Mouse (Mus musculus) activated CD4-positive, CD25-positive, alpha-beta regulatory T cell, adult 4 months (primary cell): ENCODE measurements around the gene Pih1d1. TPM values are rescaled to one million over a fixed set of nuclear protein-coding genes. Genes with fewer than 3 reads are reported as not detected.
A peak's percentile ranks its signal among the peaks of the same experiment; 100 is the strongest.
"Not testable (repeated sequence)": the region's sequence is repeated elsewhere in the genome, so short reads cannot be mapped to it uniquely, and the experiment has no call there.

ENCODE experiments used
- ATAC-seq: one replicate; pipeline ENCODE4 v1.8.0; 2017
- polyA plus RNA-seq, 2 experiments: library from polyadenylated mRNA; unstranded; fragments of 100-300 nt; shearing (Covaris generic); gene quantifications; one replicate each; pipeline ENCODE4 v1.2.1; 2017

Pih1d1 gene
- polyA plus RNA-seq, 2 experiments from 2014 or later: 44.4 to 53.0 TPM

GRCm38 (mm10) chr7:45148534-45149098, 5.5 kb upstream of the Pih1d1 start:
- no peak for ATAC-seq

GRCm38 (mm10) chr7:45149545-45149944, 4.6 kb upstream of the Pih1d1 start:
- no peak for ATAC-seq

- no peak for ATAC-seq
These were observed 3.8 kb upstream of the Pih1d1 start for GRCm38 (mm10) chr7:45150321-45150720.

DNA sequence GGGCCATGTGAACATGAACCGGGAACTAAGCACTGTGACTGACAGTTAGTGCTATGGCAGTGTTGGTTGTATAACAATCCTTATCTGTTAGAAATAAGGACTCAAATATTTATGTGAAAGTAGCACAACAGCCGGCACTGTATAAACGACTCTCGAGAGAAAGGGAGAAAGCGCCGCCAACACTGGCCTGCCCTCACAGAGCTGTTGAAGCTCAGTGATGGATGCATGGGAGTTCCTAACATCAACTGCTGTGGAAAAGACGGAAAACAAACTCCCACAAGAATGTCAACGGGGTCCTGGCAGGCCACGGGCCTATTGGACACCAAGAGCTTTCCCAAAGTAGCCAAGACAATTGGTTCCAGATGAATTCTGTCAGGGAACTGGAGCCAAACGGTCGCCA, 2.8 kb upstream of the Pih1d1 start:
- ATAC-seq: no peak

- ATAC-seq: not testable (repeated sequence)
These were observed 1.1 kb upstream of the Pih1d1 start for GRCm38 (mm10) chr7:45153052-45153451.

- ATAC-seq: no peak
These were observed 517 bp upstream of the Pih1d1 start for GRCm38 (mm10) chr7:45153586-45153985.

DNA sequence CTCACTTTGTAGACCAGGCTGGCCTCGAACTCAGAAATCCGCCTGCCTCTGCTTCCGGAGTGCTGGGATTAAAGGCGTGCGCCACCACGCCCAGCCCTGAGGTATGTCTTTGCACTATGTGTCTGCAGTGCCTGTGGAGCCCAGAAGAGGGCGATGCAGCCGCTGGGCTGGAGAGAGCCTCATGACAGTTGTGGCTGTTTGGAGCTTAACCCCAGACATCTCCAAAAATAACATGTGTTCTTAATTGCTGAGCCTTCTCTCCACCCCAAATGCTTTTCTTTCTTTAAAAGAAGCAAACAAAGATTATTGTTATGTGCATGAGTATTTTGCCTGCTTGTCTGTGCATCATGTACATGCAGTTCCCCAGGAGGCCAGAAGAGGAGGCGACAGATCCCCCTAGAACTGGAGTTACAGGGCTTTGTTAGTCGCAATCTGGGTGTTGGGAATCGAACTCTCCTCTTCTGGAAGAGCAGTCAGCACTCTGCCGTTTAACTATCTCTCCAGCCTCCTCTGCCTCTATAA, 951 bp downstream of the Pih1d1 start:
- no peak for ATAC-seq

DNA sequence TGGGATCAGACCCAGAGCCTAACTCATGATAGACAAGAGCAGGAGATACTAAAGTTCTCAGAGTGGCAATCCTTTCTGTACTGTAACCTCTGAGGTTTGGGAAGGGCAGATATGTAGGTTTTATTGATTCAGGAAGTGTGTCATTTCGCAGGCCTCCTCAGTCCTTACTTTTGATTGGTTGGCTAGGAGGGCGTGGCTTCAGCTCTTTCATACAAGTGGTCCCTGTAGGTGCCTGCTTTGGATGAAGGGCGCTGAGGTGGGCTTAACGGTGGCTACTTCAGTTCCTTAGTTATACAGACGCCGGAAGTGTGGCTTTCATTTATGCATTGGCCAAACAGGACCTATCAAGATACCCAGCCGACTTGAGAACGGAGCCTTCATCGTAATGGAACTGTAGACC, 1.5 kb downstream of the Pih1d1 start:
- ATAC-seq: no peak

GRCm38 (mm10) chr7:45156206-45156605, 2.1 kb downstream of the Pih1d1 start:
- no peak for ATAC-seq

- ATAC-seq: no peak
These were observed 3.4 kb downstream of the Pih1d1 start for GRCm38 (mm10) chr7:45157459-45157858.

GRCm38 (mm10) chr7:45158991-45159390, 4.9 kb downstream of the Pih1d1 start:
- no peak for ATAC-seq

DNA sequence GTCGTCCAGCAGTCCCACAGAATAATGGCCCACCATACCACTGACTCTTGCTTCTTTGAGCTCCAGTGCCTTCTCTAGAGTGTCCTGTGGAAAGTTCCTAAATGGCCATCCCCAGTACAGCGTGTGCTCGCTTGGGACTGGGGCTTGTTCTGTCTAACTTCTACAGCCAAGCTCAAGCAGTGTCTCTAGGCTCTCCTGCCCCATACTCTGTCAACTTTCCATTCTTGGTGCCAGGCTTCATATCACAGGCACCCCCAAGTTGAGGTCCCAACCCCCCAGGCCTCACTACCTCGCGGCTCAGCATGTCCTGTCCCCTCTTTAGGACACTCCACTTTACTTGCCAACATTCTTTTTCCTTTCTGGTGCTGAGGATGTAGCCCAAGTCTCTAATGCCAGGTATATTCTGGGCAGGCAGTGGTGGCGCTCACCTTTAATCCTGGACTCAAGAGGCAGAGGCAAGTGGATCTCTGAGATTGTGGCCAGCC, 6.3 kb downstream of the Pih1d1 start:
- ATAC-seq: no peak

GRCm38 (mm10) chr7:45160866-45161265, 6.8 kb downstream of the Pih1d1 start:
- no peak for ATAC-seq

GRCm38 (mm10) chr7:45161612-45162473, 7.7 kb downstream of the Pih1d1 start:
- ATAC-seq: peak; percentile 90

- no peak for ATAC-seq
These were observed 8.4 kb downstream of the Pih1d1 start for GRCm38 (mm10) chr7:45162551-45162950.

DNA sequence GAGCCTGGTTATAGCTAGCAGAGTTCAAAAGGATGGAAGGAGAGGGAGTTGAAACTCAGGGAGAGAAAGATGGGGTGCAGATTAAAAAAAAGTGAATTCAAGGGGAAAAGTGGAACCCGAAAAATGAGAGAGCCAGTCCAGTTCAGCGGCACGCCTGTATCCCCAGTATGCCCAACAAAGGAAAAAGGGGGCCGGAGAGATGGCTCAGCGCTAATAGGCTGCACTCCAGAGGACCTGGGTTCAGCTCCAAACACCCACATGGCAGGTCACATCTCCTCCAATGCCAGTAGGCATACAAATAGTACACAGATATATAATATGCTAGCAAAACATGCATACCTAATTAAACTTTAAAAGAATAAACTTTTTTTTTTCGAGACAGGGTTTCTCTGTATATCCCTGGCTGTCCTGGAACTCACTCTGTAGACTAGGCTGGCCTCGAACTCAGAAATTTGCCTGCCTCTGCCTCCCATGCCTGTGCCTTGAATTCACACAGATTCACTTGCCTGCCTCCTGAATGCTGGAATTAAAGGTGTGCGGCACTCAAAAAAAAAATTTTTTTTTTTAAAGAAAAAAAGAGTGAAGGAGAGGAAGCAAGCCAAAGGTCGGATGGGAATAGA, 9.0 kb downstream of the Pih1d1 start:
- ATAC-seq: no peak

GRCm38 (mm10) chr7:45163735-45164490, 9.8 kb downstream of the Pih1d1 start, which contains the start of gene Slc17a7:
Gene Slc17a7, plus strand, starts transcription at chr7:45163949.
- ATAC-seq: no peak

- no peak for ATAC-seq
These were observed 10.7 kb downstream of the Pih1d1 start for GRCm38 (mm10) chr7:45164833-45165232.

DNA sequence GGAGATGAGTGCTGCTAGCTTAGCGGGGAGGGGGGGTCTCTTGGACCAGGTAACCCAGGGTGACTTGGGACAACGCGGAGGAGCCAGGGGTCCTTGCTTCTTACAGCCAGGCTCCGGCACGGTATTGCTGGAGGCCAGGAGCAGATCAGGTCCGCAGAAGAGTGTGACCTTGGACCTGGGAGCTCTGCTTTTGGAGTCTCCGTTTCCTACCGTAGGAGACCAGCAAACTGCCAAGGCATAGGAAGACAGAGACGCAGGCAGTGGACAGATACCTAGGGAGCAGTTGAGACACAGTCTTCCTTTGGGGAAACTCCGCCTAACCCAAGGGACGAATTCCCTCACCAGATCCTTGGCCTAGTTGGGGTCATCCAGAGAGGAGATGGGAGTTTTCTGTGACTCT, 11.6 kb downstream of the Pih1d1 start:
- no peak for ATAC-seq

DNA sequence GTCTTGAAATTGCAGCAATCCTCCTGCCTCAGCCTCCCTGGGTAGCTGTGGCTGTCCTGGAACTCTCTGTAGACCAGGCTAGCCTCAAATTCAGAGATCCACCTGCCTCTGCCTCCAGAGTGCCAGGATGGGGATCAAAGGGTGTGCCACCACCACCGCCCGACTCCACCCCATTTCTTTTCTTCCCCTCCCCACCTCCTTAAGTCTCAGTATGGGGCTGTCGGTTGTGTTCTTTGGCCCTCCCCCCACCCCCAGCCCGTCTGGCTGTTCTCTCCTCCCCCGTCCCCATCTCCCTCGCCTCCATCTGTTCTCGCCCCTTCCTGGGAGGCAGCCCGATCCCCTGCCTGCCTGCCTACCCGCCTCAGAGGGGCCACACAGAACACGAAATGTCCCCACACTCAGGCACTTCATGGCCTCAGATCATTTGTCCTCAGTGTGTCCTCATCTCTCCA, 12.9 kb downstream of the Pih1d1 start:
- ATAC-seq: no peak

GRCm38 (mm10) chr7:45167761-45168445, 13.8 kb downstream of the Pih1d1 start:
- ATAC-seq: no peak

DNA sequence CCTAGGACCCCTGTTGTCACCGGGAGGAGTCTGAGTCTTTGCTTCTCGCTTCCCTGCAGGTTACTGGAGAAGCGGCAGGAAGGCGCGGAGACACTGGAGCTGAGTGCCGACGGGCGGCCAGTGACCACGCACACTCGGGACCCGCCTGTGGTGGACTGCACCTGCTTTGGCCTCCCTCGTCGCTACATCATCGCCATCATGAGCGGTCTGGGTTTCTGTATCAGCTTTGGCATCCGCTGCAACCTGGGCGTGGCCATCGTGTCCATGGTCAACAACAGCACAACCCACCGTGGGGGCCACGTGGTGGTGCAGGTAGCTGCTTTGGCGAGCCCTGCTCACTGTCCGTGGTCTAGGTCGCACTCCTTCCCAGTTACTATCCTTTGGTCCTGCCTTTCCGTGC, 14.6 kb downstream of the Pih1d1 start:
- no peak for ATAC-seq
